Mouse (Mus musculus): ENCODE measurements around the gene Srprb.

Srprb gene

GRCm38 (mm10) chr9:103143881-103144280 is 58.1 kb downstream of the Srprb start:
- DNase-seq (ENCODE audit: low spot score) = no peak

DNA sequence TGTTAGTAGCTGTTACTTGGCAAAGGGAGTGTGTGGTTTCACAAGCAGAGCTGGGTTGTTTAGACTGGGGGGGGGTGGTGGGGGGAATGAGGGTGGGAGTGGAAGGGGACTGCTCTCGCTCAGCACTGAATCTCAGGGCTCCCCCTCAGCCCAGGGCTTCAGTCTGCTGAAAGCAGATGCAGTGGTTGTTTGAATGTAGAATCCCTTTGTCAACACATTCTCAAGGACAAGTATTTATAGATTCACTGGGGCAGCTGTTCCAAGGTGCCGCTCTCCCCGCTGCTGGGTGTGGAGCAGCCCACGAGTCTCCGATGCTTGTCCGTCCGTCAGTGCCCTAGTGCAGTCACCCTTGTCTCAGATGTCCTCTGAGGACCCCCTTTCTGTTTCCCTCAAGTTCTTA is 60.7 kb downstream of the Srprb start:
- DNase-seq (ENCODE audit: low spot score) = no peak

GRCm38 (mm10) chr9:103140384-103140783 is 61.6 kb downstream of the Srprb start:
- no peak for DNase-seq (ENCODE audit: low spot score)

GRCm38 (mm10) chr9:103139481-103139880 is 62.5 kb downstream of the Srprb start:
- no peak for DNase-seq (ENCODE audit: low spot score)

All from testis, postnatal 14 days (tissue).